Mouse (Mus musculus) common myeloid progenitor, adult 5-6 weeks (primary cell): Measurements from ENCODE around the gene Gdf11. TPM values are rescaled to one million over a fixed set of nuclear protein-coding genes. Genes with fewer than 3 reads are reported as not detected.

ENCODE experiments used
- ATAC-seq: replicated peaks from 2 replicates; pipeline ENCODE4 v1.8.0; 2016; ENCODE audit warnings: low read depth, mild to moderate bottlenecking, moderate TSS enrichment, inconsistent platforms; ENCODE audit not compliant: poor library complexity, severe bottlenecking
- total RNA-seq: library from RNA; stranded (forward); fragments of 200-1000, 187-1606 nt; gene quantifications from 2 replicates; pipeline ENCODE4 v1.2.3, GENCODE M21; 2017

Gene Gdf11
- total RNA-seq, 1 experiment from 2014 or later, result not detected

GRCm38 (mm10) chr10:128897501-128897900, 6.0 kb upstream of the Gdf11 start:
- no peak for ATAC-seq

GRCm38 (mm10) chr10:128896807-128897206, 5.3 kb upstream of the Gdf11 start:
- no peak for ATAC-seq

- peak; percentile 7; the same call in 1 of the 2 replicates for ATAC-seq
Measured at GRCm38 (mm10) chr10:128895952-128896693, 4.6 kb upstream of the Gdf11 start.

GRCm38 (mm10) chr10:128895437-128895836, 3.9 kb upstream of the Gdf11 start:
- peak; percentile 71 for ATAC-seq

- no peak for ATAC-seq
Measured at GRCm38 (mm10) chr10:128892246-128892645, 728 bp upstream of the Gdf11 start.

- 0 out of 2 replicates have a peak, but pooled peaks have one; percentile 5 for ATAC-seq
Measured at GRCm38 (mm10) chr10:128890383-128891295, 879 bp downstream of the Gdf11 start.

GRCm38 (mm10) chr10:128889846-128890245, 1.7 kb downstream of the Gdf11 start:
- ATAC-seq, result no peak

GRCm38 (mm10) chr10:128888941-128889827, 2.3 kb downstream of the Gdf11 start:
- no peak for ATAC-seq

- ATAC-seq, result no peak
Measured at GRCm38 (mm10) chr10:128882067-128882466, 9.5 kb downstream of the Gdf11 start.

GRCm38 (mm10) chr10:128878811-128879210, 12.7 kb downstream of the Gdf11 start:
- no peak for ATAC-seq

GRCm38 (mm10) chr10:128878291-128878690, 13.2 kb downstream of the Gdf11 start:
- no peak for ATAC-seq

- no peak for ATAC-seq
Measured at GRCm38 (mm10) chr10:128870341-128870740, 21.2 kb downstream of the Gdf11 start.

- no peak for ATAC-seq
Measured at GRCm38 (mm10) chr10:128866518-128866917, 25.0 kb downstream of the Gdf11 start.

GRCm38 (mm10) chr10:128866042-128866441, 25.5 kb downstream of the Gdf11 start:
- 0 out of 2 replicates have a peak, but pooled peaks have one; percentile 54 for ATAC-seq

- 0 out of 2 replicates have a peak, but pooled peaks have one; percentile 45 for ATAC-seq
Measured at GRCm38 (mm10) chr10:128861176-128861575, 30.3 kb downstream of the Gdf11 start.

GRCm38 (mm10) chr10:128850339-128850738, 41.2 kb downstream of the Gdf11 start:
- ATAC-seq, result 0 out of 2 replicates have a peak, but pooled peaks have one; percentile 45

- no peak for ATAC-seq
Measured at GRCm38 (mm10) chr10:128848426-128848825, 43.1 kb downstream of the Gdf11 start.

GRCm38 (mm10) chr10:128846664-128847063, 44.9 kb downstream of the Gdf11 start:
- ATAC-seq, result peak; percentile 40; the same call in 1 of the 2 replicates

- peak; percentile 55; the same call in 1 of the 2 replicates for ATAC-seq
Measured at GRCm38 (mm10) chr10:128845516-128845915, 46.0 kb downstream of the Gdf11 start.

- ATAC-seq, result no peak
Measured at GRCm38 (mm10) chr10:128843260-128843659, 48.3 kb downstream of the Gdf11 start.
